Mouse (Mus musculus) C3H10T1/2 (cell line): Measurements from ENCODE around the gene Msh4. TPM values are rescaled to one million over a fixed set of nuclear protein-coding genes. Genes with fewer than 3 reads are reported as not detected.

Experiments
- polyA plus RNA-seq, 2 experiments: library from polyadenylated mRNA; unstranded; fragments of >200 nt; fragmentation: generic; extraction: Trizol; gene quantifications; one replicate each; pipeline ENCODE4 v1.2.1; 2012; ENCODE audit warnings: missing spikeins in 2 of 2

Msh4 gene
- polyA plus RNA-seq, result under 1 TPM in 1 of 2 experiments, not detected in 1; 0.02 TPM

DNA sequence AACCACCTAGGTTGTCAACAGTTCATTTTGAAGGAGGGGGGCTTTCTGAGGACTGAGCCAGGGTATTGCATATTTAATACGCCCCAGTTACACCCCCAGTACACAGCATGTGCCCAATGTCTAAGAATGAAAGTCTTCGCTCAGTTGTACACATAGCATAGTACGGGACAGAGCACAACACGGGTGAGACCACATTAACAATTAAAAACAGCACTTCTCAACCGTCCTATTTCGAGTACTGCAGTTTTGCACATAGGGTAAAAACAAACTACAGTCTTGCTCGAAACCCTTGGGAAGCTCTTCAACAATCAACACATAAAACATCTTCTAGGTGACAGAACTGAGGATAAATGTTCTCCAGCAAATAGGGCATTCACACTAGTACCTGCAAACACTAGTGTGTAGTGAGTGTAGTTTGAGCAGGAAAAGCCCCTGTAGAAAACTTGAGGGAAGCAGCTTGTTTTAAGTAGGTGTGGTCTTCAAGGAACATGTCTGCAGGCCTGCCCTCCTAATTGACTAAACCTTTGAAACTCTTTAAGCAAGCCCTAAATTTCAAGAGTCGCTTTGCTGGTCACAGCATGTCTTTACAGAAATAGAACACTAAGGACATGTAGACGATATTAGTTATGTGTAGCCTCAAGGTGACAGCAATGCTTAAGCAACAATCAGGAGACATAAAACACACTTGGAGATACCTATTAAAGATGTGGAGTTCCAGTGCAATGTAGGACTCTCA, at the start of gene Msh4:
TSS of gene Msh4 (minus strand) at position 3 of the 736 bp plus-strand sequence.

DNA sequence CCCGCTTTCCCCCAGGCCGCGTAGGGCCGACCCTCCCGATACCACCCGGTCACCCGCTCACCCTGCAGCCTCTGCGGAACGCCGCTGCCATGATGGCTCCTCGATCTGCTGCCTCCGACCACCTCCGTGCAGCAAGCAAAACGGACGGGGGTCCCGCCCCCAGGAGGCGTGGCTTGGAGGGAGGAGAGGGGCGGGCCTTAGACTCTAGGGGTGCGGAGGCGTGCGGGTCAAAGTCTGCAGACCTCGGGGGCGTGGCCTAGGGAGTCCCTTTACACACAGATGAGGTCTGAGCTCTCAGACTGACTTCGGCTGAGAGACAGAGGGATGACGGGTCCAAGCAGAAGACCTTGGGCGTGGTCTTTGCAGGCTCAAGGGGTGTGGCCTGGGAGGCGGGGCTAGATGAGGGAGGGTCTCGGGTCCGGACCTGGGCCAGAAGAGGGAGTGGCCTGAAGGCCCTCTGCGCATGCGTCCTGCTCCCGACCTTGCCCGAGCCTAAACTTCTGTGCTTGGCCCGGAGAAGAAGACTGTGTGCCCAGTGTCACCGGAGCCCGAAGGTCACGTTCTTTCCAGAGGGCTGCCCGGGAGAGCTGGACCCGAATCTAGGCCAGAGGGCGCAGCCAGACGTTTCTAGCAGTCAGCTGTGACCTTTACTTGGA, 38.5 kb upstream of the Msh4 start, which contains the start of gene Acadm:
TSS of gene Acadm (minus strand) at position 298 of the 656 bp plus-strand sequence.

DNA sequence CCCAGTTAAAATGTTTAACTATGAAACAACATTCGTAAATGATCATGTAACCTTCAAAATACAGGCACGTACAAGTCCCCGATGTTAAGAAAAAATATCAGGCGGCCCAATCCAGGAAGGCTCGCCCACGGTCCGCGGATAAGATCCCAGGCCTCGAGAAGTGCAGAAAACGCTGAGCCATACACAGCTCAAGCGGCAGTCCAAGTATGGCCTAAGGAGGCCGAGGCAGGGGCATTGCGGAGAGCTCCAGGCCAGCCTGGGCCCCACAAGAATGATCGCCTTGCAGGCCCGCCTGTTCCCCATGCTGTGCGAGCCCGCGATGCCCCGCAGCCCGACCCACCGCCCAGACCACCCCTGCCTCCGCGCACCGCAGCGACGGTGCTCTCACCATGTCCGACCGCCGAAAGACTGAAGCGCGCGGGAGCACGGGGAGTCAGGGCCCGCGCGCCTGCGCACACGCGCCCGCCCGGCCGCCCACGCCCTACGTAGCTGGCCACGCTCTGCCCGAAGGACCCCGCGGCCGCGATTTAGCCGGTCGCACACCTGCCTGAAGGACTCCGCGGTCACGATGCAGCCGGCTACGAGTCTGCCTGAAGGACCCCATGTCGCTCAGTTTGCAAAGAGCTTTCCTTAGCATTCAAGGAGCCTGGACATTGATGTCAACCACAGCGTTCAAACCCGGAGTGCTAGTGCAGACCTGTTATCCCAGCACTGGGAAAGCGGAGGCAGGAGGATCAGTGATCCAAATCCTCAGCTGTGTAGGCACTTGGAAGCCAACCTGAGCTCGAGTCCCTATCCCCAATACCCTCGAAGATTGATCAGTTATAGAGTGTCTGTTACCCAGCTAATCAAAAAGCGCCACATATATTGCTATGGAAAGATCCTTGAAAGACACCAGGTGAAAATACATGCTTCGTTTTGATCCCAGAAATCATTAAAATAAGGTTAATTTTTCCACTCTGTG, 6.9 kb upstream of the Msh4 start, which contains the start of gene Rabggtb:
TSS of gene Rabggtb (minus strand) at position 464 of the 964 bp plus-strand sequence.

DNA sequence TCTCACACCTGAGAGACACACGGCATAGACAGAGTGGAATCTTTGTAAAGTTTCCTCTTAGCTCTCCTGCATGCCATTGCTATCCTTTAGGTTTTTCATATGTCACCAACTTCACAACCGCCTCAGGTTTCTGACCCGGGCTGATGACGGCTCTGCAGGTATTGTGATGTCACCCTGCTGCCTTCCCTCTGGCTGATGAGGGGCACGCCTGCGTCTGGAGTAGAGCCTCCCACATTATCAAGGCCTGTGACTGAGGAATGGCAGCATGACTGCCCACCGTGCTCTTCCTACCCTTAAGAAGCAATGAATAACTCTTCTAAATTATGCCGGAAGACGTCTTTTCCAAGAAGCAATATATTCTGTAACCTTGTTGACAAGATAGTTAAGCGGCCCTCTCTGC, 61.9 kb downstream of the Msh4 start, which contains the start of gene Asb17:
TSS of gene Asb17 (plus strand) at position 180 of the 400 bp plus-strand sequence.

Other genes with a start within 250 kb of the Msh4 start
- not detected for gene St6galnac3, start 181.0 kb downstream of the Msh4 start, polyA plus RNA-seq
- not detected for gene Asb17, start 61.9 kb downstream of the Msh4 start, polyA plus RNA-seq
- 10 to 100 TPM in 1 of 2 experiments, 1 to 10 TPM in 1; 6.4 to 49.8 TPM for gene Rabggtb, start 6.9 kb upstream of the Msh4 start, polyA plus RNA-seq
- gene Acadm, start 38.5 kb upstream of the Msh4 start, polyA plus RNA-seq, result 10 to 100 TPM in 1 of 2 experiments, 1 to 10 TPM in 1; 4.8 to 94.6 TPM
- gene Slc44a5, start 67.3 kb upstream of the Msh4 start, polyA plus RNA-seq, result under 1 TPM in 1 of 2 experiments, not detected in 1; 0.02 TPM